Mouse (Mus musculus) lung, adult 2 months (tissue): ENCODE data around the gene Atp6v0a1.

ENCODE experiments used
- CTCF ChIP-seq: fragments of 200-500 bp; IDR thresholded peaks from 2 replicates; pipeline ENCODE4 v1.5.1; 2011; ENCODE audit warnings: mild to moderate bottlenecking, low read length, control low read depth; ENCODE audit not compliant: insufficient read depth
- POLR2A ChIP-seq: fragments of 200-500 bp; IDR thresholded peaks from 2 replicates; pipeline ENCODE4 v1.6.1; 2011; ENCODE audit warnings: low read depth, mild to moderate bottlenecking, control low read depth, low read length, borderline replicate concordance; ENCODE audit errors: extremely low read depth

- TF ChIP-seq POLR2A (no peak), CTCF (no peak)
These were observed 77.0 kb downstream of the Atp6v0a1 start for GRCm38 (mm10) chr11:101086323-101086674.
